ENCODE assay signal across 8 mouse cellular contexts in the genomic region with DNA sequence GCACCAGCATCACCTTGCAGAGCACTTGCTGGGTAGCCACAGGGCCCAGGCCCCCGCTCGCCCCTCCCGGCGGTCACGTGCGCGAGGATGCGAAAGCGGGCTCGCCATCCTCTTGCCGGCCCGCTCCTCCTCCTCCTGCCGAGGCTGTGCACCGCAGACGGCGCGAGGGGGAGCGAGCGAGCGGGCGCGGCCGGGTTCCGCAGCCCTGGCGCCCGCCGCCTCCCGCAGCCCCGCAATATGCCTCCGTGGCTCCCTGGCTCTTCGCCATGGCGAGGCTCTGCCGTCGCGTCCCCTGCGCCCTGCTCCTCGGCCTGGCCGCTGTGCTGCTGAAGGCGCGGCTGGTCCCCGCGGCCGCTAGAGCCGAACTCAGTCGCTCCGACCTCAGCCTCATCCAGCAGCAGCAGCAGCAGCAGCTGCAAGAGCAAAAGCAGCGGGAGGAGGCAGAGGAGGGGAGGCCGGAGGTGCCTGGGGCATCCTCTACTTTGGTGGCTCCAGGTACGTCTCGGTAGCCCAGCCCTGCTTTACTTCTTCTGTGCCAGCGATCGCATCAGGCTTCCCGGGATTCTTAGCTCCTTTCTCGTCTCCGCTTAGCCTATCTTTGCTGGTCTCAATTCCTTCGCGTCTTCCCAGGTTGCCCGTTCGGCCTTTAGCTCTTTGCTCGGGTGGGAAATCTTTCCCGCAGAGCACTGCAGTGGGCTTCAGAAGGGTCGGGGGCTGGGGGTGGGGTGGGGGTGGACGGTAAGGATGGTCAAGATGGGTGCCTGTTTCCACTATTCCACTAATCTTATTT. TPM values are rescaled to one million over a fixed set of nuclear protein-coding genes. Genes with fewer than 3 reads are reported as not detected.
DNase-seq lines count a peak whose midpoint lies in the region; ATAC-seq and TF ChIP-seq lines count a peak whose summit lies in the region.

Gene Fam171b (plus strand): TSS at position 154 of the 790 bp plus-strand sequence.

- H3K4me3 ChIP-seq in hindbrain, embryonic 16.5 days (ENCODE audit: low read length) = peak within 1 kb of the TSS; percentile 67

- WGBS in hindbrain, embryonic 16.5 days = under 1% methylated on average over 56 of the region's 63 CpGs

- H3K27me3 ChIP-seq in Patski = peaks cover 6% of the 10 kb centered on the region
- H3K27me3 ChIP-seq in hindbrain, embryonic 16.5 days (replicated peaks; ENCODE audit: control insufficient read depth, insufficient read depth, low read length) = no peaks in the 10 kb centered on the region

- H3K9me3 ChIP-seq in hindbrain, embryonic 16.5 days (ENCODE audit: control insufficient read depth, low read length) = no peaks in the 10 kb centered on the region

- peak within 1 kb of the TSS; percentile 64 for H3K4me2 ChIP-seq in hindbrain, embryonic 16.5 days (ENCODE audit: low read length)

- TF ChIP-seq CTCF in Patski (IDR thresholded peaks at IDR 0.05) = peak; percentile 73

- H3K9ac ChIP-seq in hindbrain, embryonic 16.5 days (ENCODE audit: low read depth, low read length) = peak within 1 kb of the TSS; percentile 81

- in situ Hi-C loops in Patski (cut with MboI; ENCODE audit: low pct_unique_long_range_greater_than_20kb) = no loop called here

- H3K4me1 ChIP-seq in hindbrain, embryonic 16.5 days (ENCODE audit: control insufficient read depth, insufficient read depth, low read depth, low read length) = peaks cover 11% of the 10 kb centered on the region

- no peak for DNase-seq in Patski (ENCODE audit: low read depth, low spot score)
- peak; percentile 93 to 95 for DNase-seq in cerebellum, postnatal 14 days
- peak; percentile 59 for DNase-seq in gastrocnemius, adult 18-20 months (ENCODE audit: low spot score)
- peak; percentile 88 to 92 for DNase-seq in left cerebral cortex, adult 18-20 months (ENCODE audit: low spot score in 2 of 2)
- peak; percentile 64 to 71 for DNase-seq in lung, postnatal 4 days
- peak; percentile 60 for DNase-seq in retina, postnatal 7 days (ENCODE audit: low read depth, low spot score)
- peak; percentile 42 for DNase-seq in urinary bladder, adult 2 months (ENCODE audit: low spot score)

- peak; percentile 86 for ATAC-seq in Patski
- ATAC-seq in hindbrain, embryonic 16.5 days = peak; percentile 95

- POLR2A ChIA-PET in Patski (lab: Charles Lee) = no interaction called here

- peak within 1 kb of the TSS; percentile 94 for H3K27ac ChIP-seq in hindbrain, embryonic 16.5 days (ENCODE audit: low read depth, low read length)

- H3K36me3 ChIP-seq in hindbrain, embryonic 16.5 days (ENCODE audit: control insufficient read depth, insufficient read depth, low read length) = no peaks in the 10 kb centered on the region

- CTCF ChIA-PET in Patski (lab: Charles Lee) = interaction anchor here (0.8 kb wide), 1 partner anchor 23 kb away, joined by 3 read pairs; no protein-coding TSS in a partner anchor

RNA-seq across cellular contexts. Expression of gene Fam171b, which starts in this region (rescaled TPM):
- 0.49 TPM for polyA plus RNA-seq in Patski (2021)
- total RNA-seq in gastrocnemius, adult 18-20 months (2021) = 1 to 10 TPM in 1 of 2 experiments, under 1 TPM in 1; 1.00 to 1.6 TPM
- polyA plus RNA-seq in hindbrain, embryonic 16.5 days (2015; fragmentation: Nextera tagmentation; extraction: Ambion mirVana) = 77.1 and 80.4 TPM in 2 replicates
- 100 to 1,000 TPM; 206 to 215 TPM for total RNA-seq in left cerebral cortex, adult 18-20 months (2021)
- polyA plus RNA-seq in urinary bladder, adult 2 months (2012; rRNA removed) = 4.0 and 4.6 TPM in 2 replicates

Comparison
In these comparisons a context has a peak if more than half of its experiments do, and no peak if none do; other contexts are left out.
1. RNA of gene Fam171b (total RNA-seq): 206 to 215 TPM in left cerebral cortex, adult 18-20 months; 1.00 to 1.6 TPM in gastrocnemius, adult 18-20 months; every median in the first group is over 10 times any median in the second.
2. RNA of gene Fam171b (polyA plus RNA-seq): 77.1 to 80.4 TPM in hindbrain, embryonic 16.5 days; 4.0 to 4.6 TPM in urinary bladder, adult 2 months and 0.49 TPM in Patski (single experiment); every median in the first group is over 10 times any median in the second.
3. Peak in ATAC-seq in Patski; RNA of the gene not detected or under 1 TPM.